Mouse (Mus musculus) Patski (cell line): ENCODE results near the gene Faap24. TPM values are rescaled to one million over a fixed set of nuclear protein-coding genes. Genes with fewer than 3 reads are reported as not detected.
A peak's percentile ranks its signal among the peaks of the same experiment; 100 is the strongest.

Experiments
- ATAC-seq: fragments of 100-300 bp; one replicate; pipeline ENCODE4 v1.8.0; 2021
- CTCF ChIA-PET: fragments of 350-600 bp; sonication (Branson Sonifier 250); formaldehyde crosslinking; loops from one replicate; lab custom pipeline; 2022; ENCODE audit warnings: inconsistent platforms; lab: Charles Lee
- POLR2A ChIA-PET: fragments of 350-600 bp; sonication (Branson Sonifier 250); formaldehyde crosslinking; loops from one replicate; lab custom pipeline; 2022; ENCODE audit warnings: antibody characterized with exemption, inconsistent platforms; lab: Charles Lee
- DNase-seq: peaks from one replicate; pipeline ENCODE4 v3.0.0-alpha.2; 2011; ENCODE audit warnings: low read depth, low spot score
- H3K27me3 ChIP-seq: fragments of 371-371 bp; one replicate; pipeline ENCODE4 v1.5.1; 2021
- CTCF ChIP-seq: fragments of 100-300 bp; IDR thresholded peaks from one replicate; pipeline ENCODE4 v1.5.1; 2021
- in situ Hi-C: fragments of 300-500 bp; cut with MboI; formaldehyde crosslinking; loops from 3 replicates; pipeline ENCODE4 v1.11.1; 2018; ENCODE audit warnings: low pct_unique_long_range_greater_than_20kb, mixed read lengths
- polyA plus RNA-seq: library from polyadenylated mRNA; unstranded; gene quantifications from one replicate; pipeline ENCODE4 v1.2.3, GENCODE M21; 2021

The Faap24 gene
- polyA plus RNA-seq, 1 experiment from 2014 or later = 7.1 TPM

DNA sequence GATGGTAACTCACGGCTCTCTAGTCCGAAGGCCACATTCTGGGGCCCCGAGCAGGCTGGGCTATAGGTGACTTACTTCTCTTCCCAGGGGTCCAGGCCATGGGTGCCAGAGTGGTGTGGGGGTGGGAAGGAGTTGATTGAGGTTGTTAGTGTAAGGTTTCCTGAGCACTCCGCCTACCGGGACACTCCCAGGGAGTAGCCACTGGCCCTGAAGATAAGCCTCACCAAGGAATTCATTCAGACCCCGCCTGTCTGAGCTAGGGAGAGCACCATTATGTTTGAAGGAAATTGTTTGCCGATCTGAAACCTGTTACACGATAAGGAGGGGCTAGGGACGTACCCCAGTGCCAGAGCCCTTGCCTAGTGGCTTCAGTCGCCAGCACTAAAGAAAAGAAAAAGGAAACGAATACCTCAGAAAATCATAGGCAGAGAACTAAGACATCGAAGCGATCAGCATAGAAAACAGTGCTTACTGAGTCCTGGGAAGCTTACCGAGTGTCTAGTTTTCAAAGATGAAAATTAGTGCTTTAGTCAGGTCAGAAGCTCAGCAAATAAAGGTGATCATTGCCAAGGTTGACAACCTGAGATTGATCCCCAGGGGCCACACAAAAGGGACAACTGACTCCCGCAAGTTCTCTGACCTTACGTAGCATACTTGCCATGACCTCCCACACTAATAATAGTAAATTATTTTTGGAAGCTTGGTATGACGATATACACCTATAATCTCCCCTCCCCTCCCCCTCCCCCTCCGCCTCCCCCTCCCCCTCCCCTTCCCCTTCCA is 48.5 kb downstream of the Faap24 start:
- ChIA-PET POLR2A (no interaction called here), CTCF (no interaction called here)
- H3K27me3 ChIP-seq = no peaks in the 10 kb centered on the region
- DNase-seq = no peak
- in situ Hi-C loops = no loop called here
- no peak for TF ChIP-seq CTCF
- ATAC-seq = no peak

DNA sequence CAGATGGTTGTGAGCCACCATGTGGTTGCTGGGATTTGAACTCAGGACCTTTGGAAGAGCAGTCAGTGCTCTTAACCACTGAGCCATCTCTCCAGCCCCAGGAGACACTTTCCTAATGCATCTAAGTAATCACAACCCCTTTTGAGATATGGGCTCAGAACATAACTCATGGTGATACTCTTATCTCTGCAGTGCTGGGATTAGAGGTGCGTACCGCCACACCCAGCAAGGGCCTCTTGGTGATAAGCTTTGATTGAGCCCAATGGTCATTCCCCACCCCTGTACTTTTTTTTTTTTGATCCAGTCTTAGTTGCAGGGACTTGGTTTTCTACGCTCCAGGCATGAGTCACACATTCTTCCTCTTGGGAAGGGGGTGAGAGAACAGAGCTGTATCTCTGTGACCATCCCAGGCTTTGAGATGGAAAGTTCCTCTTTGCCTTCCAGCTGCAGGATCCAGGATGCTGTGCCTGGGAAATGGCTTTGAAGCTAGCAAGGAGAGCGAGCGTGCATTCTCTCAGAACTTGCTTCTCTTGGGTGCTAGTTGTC is 51.8 kb downstream of the Faap24 start:
- POLR2A ChIA-PET = no interaction called here
- ATAC-seq = peak; percentile 37
- H3K27me3 ChIP-seq = no peaks in the 10 kb centered on the region
- no peak for DNase-seq
- in situ Hi-C loops = no loop called here
- no peak for TF ChIP-seq CTCF
- CTCF ChIA-PET = interaction anchor here (0.8 kb wide), 1 partner anchor 11 kb away, joined by 3 read pairs; the partner anchor contains the start of gene Rhpn2

DNA sequence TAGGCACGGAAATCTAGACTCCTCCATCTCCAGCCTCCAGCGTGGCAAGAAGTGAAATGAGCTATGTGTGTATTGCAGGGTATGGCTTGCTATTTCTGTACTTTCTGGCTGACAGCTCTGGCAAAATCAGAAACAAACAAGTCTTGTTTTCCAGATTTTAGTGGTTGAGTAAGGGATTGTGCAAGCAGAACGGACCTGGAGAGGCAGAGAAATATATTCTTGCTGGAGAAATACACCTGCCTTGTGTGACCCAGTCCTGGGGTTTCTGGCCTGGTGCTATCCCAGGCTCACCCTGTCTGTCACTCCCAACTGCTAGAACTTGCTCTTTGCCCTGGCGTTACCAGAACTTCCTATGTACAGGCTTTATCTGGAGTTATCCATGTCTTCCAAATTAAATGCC is 54.1 kb downstream of the Faap24 start:
- POLR2A ChIA-PET = no interaction called here
- in situ Hi-C loops = no loop called here
- no peak for TF ChIP-seq CTCF
- CTCF ChIA-PET = interaction anchor here (2.6 kb wide), 1 partner anchor 12 kb away, joined by 6 read pairs; no protein-coding TSS in a partner anchor
- no peaks in the 10 kb centered on the region for H3K27me3 ChIP-seq
- no peak for ATAC-seq
- DNase-seq = no peak

Other genes starting within 250 kb of the Faap24 start
- gene Slc7a10, start 210.5 kb downstream of the Faap24 start, polyA plus RNA-seq = not detected
- 5.1 TPM for gene Lrp3, start 181.3 kb downstream of the Faap24 start, polyA plus RNA-seq
- gene Gpatch1, start 78.4 kb downstream of the Faap24 start, polyA plus RNA-seq = 15.5 TPM
- gene Rhpn2, start 62.7 kb downstream of the Faap24 start, polyA plus RNA-seq = 21.4 TPM
- gene Cep89, start 199 bp upstream of the Faap24 start, polyA plus RNA-seq = 38.1 TPM
- gene Slc7a9, start 52.0 kb upstream of the Faap24 start, polyA plus RNA-seq = not detected
- 0.05 TPM for gene Tdrd12, start 140.9 kb upstream of the Faap24 start, polyA plus RNA-seq
- gene Nudt19, start 159.5 kb upstream of the Faap24 start, polyA plus RNA-seq = 72.4 TPM
- gene Rgs9bp, start 188.7 kb upstream of the Faap24 start, polyA plus RNA-seq = 0.30 TPM
- 31.4 TPM for gene Ankrd27, start 189.4 kb upstream of the Faap24 start, polyA plus RNA-seq